Mouse (Mus musculus) MEL (cell line): ENCODE data around the gene Iqsec1. TPM values are rescaled to one million over a fixed set of nuclear protein-coding genes. Genes with fewer than 3 reads are reported as not detected.

Experiments
- DNase-seq: peaks from one replicate; pipeline ENCODE4 v3.0.0; 2011; ENCODE audit warnings: low read depth, low spot score
- H3K27ac ChIP-seq: 2 replicates; pipeline ENCODE4 v1.5.1; 2012; ENCODE audit warnings: low read depth, mild to moderate bottlenecking, control low read depth, low read length, moderate library complexity; ENCODE audit not compliant: control insufficient read depth
- H3K27me3 ChIP-seq, 2 experiments: fragments of 150-350 bp in 1 of 2; sonication (generic) in 1 of 2; 2 replicates each; pipeline ENCODE4 v1.6.1; 2012; ENCODE audit warnings: low read length in 2 of 2, mild to moderate bottlenecking in 2 of 2, improper control_type of control experiment in 1 of 2, moderate library complexity in 1 of 2; ENCODE audit not compliant: insufficient read depth in 2 of 2, control insufficient read depth in 1 of 2
- H3K36me3 ChIP-seq, 2 experiments: 2 replicates each; pipeline ENCODE4 v1.6.1; 2012 to 2014; ENCODE audit warnings: low read length in 2 of 2, improper control_type of control experiment in 1 of 2, inconsistent platforms in 1 of 2, mild to moderate bottlenecking in 1 of 2; ENCODE audit not compliant: insufficient read depth in 2 of 2, control insufficient read depth in 1 of 2
- H3K4me1 ChIP-seq, 2 experiments: fragments of 150-350 bp in 1 of 2; sonication (generic) in 1 of 2; 2 replicates each; pipeline ENCODE4 v1.6.1; 2012; ENCODE audit warnings: low read length in 2 of 2, improper control_type of control experiment in 1 of 2, mild to moderate bottlenecking in 1 of 2; ENCODE audit not compliant: insufficient read depth in 2 of 2, control insufficient read depth in 1 of 2
- H3K4me3 ChIP-seq, 2 experiments: fragments of 150-350 bp in 1 of 2; sonication (generic) in 1 of 2; 2 replicates each; pipeline ENCODE4 v1.5.1; 2012; ENCODE audit warnings: low read depth in 2 of 2, low read length in 2 of 2, mild to moderate bottlenecking in 2 of 2, moderate library complexity in 2 of 2, control low read depth in 1 of 2, improper control_type of control experiment in 1 of 2; ENCODE audit not compliant: control insufficient read depth in 1 of 2, insufficient read depth in 1 of 2
- H3K79me2 ChIP-seq: 2 replicates; pipeline ENCODE4 v1.6.1; 2012; ENCODE audit warnings: mild to moderate bottlenecking, low read length, moderate library complexity; ENCODE audit not compliant: control insufficient read depth, poor library complexity, insufficient read depth
- H3K9ac ChIP-seq: 2 replicates; pipeline ENCODE4 v1.6.1; 2012; ENCODE audit warnings: low read depth, mild to moderate bottlenecking, control low read depth, low read length, moderate library complexity; ENCODE audit not compliant: control insufficient read depth, poor library complexity, severe bottlenecking
- H3K9me3 ChIP-seq: fragments of 150-350 bp; sonication (generic); replicated peaks from 2 replicates; pipeline ENCODE4 v1.6.1; 2012; ENCODE audit warnings: mild to moderate bottlenecking, low read length, improper control_type of control experiment, moderate library complexity; ENCODE audit not compliant: insufficient read depth
- E2F4 ChIP-seq: IDR thresholded peaks from 2 replicates; pipeline ENCODE4 v1.6.1; 2011; ENCODE audit warnings: low read depth, low read length, improper control_type of control experiment, borderline replicate concordance
- EP300 ChIP-seq, 2 experiments: IDR thresholded peaks; 2 replicates each; pipeline ENCODE4 v1.6.1; 2011; ENCODE audit warnings: improper control_type of control experiment in 2 of 2, low read length in 2 of 2, low read depth in 1 of 2, mild to moderate bottlenecking in 1 of 2
- ETS1 ChIP-seq: IDR thresholded peaks from 2 replicates; pipeline ENCODE4 v1.6.1; 2012; ENCODE audit warnings: low read depth, mild to moderate bottlenecking, inconsistent platforms, low read length, improper control_type of control experiment, moderate library complexity
- KAT2A ChIP-seq: conservative IDR thresholded peaks from 2 replicates; pipeline ENCODE4 v1.6.1; 2012; ENCODE audit warnings: low read depth, low read length, improper control_type of control experiment, inconsistent platforms
- MAFK ChIP-seq: IDR thresholded peaks from 2 replicates; pipeline ENCODE4 v1.6.1; 2011; ENCODE audit warnings: low read depth, mild to moderate bottlenecking, low read length, improper control_type of control experiment, borderline replicate concordance
- MAX ChIP-seq: IDR thresholded peaks from 2 replicates; pipeline ENCODE4 v1.6.1; 2011; ENCODE audit warnings: low read length, improper control_type of control experiment
- MEF2A ChIP-seq: IDR thresholded peaks from 2 replicates; pipeline ENCODE4 v1.6.1; 2014; ENCODE audit warnings: low read depth, mild to moderate bottlenecking, inconsistent platforms, low read length, improper control_type of control experiment; ENCODE audit not compliant: poor library complexity, insufficient replicate concordance, severe bottlenecking; ENCODE audit errors: extremely low read depth
- MYB ChIP-seq: IDR thresholded peaks from 2 replicates; pipeline ENCODE4 v1.6.1; 2011; ENCODE audit warnings: mild to moderate bottlenecking, low read depth, low read length, improper control_type of control experiment
- NELFE ChIP-seq: IDR thresholded peaks from 2 replicates; pipeline ENCODE4 v1.6.1; 2011; ENCODE audit warnings: low read depth, low read length, improper control_type of control experiment
- NRF1 ChIP-seq: IDR thresholded peaks from 2 replicates; pipeline ENCODE4 v1.6.1; 2014; ENCODE audit warnings: low read depth, mild to moderate bottlenecking, inconsistent platforms, low read length, improper control_type of control experiment, moderate library complexity; ENCODE audit not compliant: poor library complexity, insufficient read depth, severe bottlenecking
- POLR2A ChIP-seq, 2 experiments: IDR thresholded peaks; 2 replicates each; pipeline ENCODE4 v1.6.1; 2011 to 2012; ENCODE audit warnings: low read length in 2 of 2, mild to moderate bottlenecking in 2 of 2, control low read depth in 1 of 2, improper control_type of control experiment in 1 of 2, low read depth in 1 of 2, moderate library complexity in 1 of 2; ENCODE audit not compliant: control insufficient read depth in 1 of 2, insufficient read depth in 1 of 2, poor library complexity in 1 of 2
- POLR2AphosphoS2 ChIP-seq: IDR thresholded peaks from 2 replicates; pipeline ENCODE4 v1.6.1; 2011; ENCODE audit warnings: low read length, improper control_type of control experiment
- POLR2AphosphoS5 ChIP-seq: IDR thresholded peaks from 2 replicates; pipeline ENCODE4 v1.6.1; 2012; ENCODE audit warnings: low read depth, borderline replicate concordance, mild to moderate bottlenecking, inconsistent platforms, low read length, moderate library complexity, mixed read lengths
- SMC3 ChIP-seq: IDR thresholded peaks from 2 replicates; pipeline ENCODE4 v1.6.1; 2011; ENCODE audit warnings: low read depth, low read length, improper control_type of control experiment
- TAL1 ChIP-seq: IDR thresholded peaks from 2 replicates; pipeline ENCODE4 v1.6.1; 2012; ENCODE audit warnings: mild to moderate bottlenecking, inconsistent platforms, low read length, moderate library complexity, mixed read lengths
- ZNF384 ChIP-seq: IDR thresholded peaks from 2 replicates; pipeline ENCODE4 v1.6.1; 2012; ENCODE audit warnings: low read depth, mild to moderate bottlenecking, inconsistent platforms, low read length, improper control_type of control experiment
- polyA plus RNA-seq, 2 experiments: library from polyadenylated mRNA; stranded (reverse) in 1 of 2; unstranded in 1 of 2; fragments of >175 nt in 1 of 2; fragments of >200 nt in 1 of 2; gene quantifications; 2 replicates each; pipeline versions ENCODE4 v1.2.1 to v1.2.4; 2012; ENCODE audit warnings: low replicate concordance in 2 of 2, low read depth in 1 of 2; ENCODE audit not compliant: insufficient read length in 2 of 2, insufficient read depth in 1 of 2, missing spikeins in 1 of 2
- total RNA-seq: library from RNA; depleted of rRNA; stranded (reverse); fragments of 300-350 nt; gene quantifications from 2 replicates; pipeline ENCODE4 v1.2.3, GENCODE M21; 2012

Iqsec1 gene
- total and polyA plus RNA-seq, 3 experiments, result 14.8 to 73.4 (median 30.8) TPM

DNA sequence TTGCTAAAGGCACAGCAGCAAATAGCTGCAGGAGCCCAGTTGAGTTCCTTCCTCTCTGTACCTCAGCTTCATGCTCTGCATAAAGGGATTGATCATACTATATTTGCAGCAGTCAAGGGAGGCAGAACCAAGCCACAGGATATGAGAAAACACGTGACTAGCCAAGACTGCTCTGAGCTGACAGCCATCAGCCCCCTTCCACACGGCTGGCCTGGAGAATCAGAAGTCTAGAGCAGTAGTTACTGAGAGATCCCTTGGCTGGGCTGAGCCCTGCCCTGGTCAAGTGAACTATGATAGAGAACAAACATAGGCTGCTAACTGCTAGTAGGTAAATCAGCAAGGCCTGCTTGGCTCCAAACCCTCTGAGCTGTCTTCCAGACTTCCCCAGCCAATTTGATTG, 180.9 kb downstream of the Iqsec1 start:
- Histone ChIP-seq H3K27ac (no peak overlapping the region), H3K4me3 (no peak overlapping the region), H3K79me2 (no peaks in the 10 kb centered on the region), H3K9ac (no peak overlapping the region), H3K4me1 (no peaks in the 10 kb centered on the region), H3K36me3 (no peaks in the 10 kb centered on the region), H3K27me3 (peaks cover 0 to under 1% of the 10 kb centered on the region in 2 experiments; a peak in 1 of 4 replicates), H3K9me3 (no peaks in the 10 kb centered on the region)
- DNase-seq, result no peak
- no peak for TF ChIP-seq POLR2AphosphoS2
- no peak for TF ChIP-seq MEF2A
- TF ChIP-seq SMC3, result no peak
- TF ChIP-seq POLR2A (IDR thresholded peaks at IDR 0.05; ENCODE audit: control insufficient read depth in 1 of 2, insufficient read depth in 1 of 2, low read depth in 1 of 2, low read length in 2 of 2, poor library complexity in 1 of 2), result no peak
- TF ChIP-seq EP300 (IDR thresholded peaks at IDR 0.05; ENCODE audit: low read depth in 1 of 2, low read length in 2 of 2), result no peak
- no peak for TF ChIP-seq POLR2AphosphoS5
- TF ChIP-seq KAT2A, result no peak
- TF ChIP-seq, all 39 proteins: peak for 0

DNA sequence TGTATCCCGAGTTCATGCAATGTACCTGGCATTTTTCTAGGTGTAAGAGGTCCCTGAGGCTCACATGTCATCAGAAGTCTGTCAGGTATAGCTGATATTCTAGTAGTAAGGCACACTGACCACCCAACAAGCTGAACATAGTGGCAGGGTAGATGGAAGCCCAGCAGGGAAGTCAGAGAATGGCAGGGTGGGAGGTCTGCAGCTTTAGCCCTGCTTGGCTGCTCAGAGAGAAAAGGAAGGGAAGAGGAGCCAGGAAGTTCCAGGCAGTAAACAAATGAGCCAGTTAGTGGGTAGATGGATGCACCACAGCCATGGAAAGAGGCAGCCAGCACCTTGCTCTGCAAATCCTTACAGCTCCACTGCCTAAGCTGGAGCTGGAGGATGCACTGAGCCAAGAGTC, 181.7 kb downstream of the Iqsec1 start:
- Histone ChIP-seq H3K27ac (no peak overlapping the region), H3K27me3 (peaks cover 0 to 5% of the 10 kb centered on the region in 2 experiments; a peak in 1 of 4 replicates), H3K36me3 (no peaks in the 10 kb centered on the region), H3K9me3 (no peaks in the 10 kb centered on the region)
- DNase-seq, result no peak
- TF ChIP-seq ETS1 (no peak), MAX (no peak), MAFK (no peak), E2F4 (no peak), NELFE (no peak), ZNF384 (no peak), TAL1 (no peak), MYB (no peak), NRF1 (no peak)
- TF ChIP-seq, all 39 proteins: peak for 0
- no peaks in the 10 kb centered on the region for H3K79me2 ChIP-seq
- no peaks in the 10 kb centered on the region for H3K4me1 ChIP-seq
- H3K9ac ChIP-seq, result no peak overlapping the region
- no peak overlapping the region for H3K4me3 ChIP-seq
